Mouse (Mus musculus): ENCODE measurements around the gene Tcirg1. TPM values are rescaled to one million over a fixed set of nuclear protein-coding genes. Genes with fewer than 3 reads are reported as not detected.

Gene Tcirg1
- total and polyA plus RNA-seq, 3 experiments: 7.4 to 50.5 (median 12.4) TPM

- WGBS: 87% methylated on average over 6 of the region's 6 CpGs
- H3K27ac ChIP-seq: no peak overlapping the region
- no peaks in the 10 kb centered on the region for H3K4me1 ChIP-seq (ENCODE audit: control insufficient read depth, insufficient read depth, low read length)
- H3K9ac ChIP-seq (ENCODE audit: low read depth, low read length): no peak overlapping the region
- no peaks in the 10 kb centered on the region for H3K36me3 ChIP-seq (ENCODE audit: control insufficient read depth, insufficient read depth, low read length)
- H3K4me3 ChIP-seq: no peak overlapping the region
- TF ChIP-seq EP300 (IDR thresholded peaks at IDR 0.05; ENCODE audit: insufficient read depth, low read depth, low read length): no peak
- TF ChIP-seq CTCF (IDR thresholded peaks at IDR 0.05): no peak
- TF ChIP-seq POLR2A (IDR thresholded peaks at IDR 0.05; ENCODE audit: insufficient read depth, low read depth, low read length): no peak
- DNase-seq: no peak
- intact Hi-C loops (cut with DNase I): no loop called here
- H3K79me2 ChIP-seq (replicated peaks; ENCODE audit: control insufficient read depth, insufficient read depth, low read length): no peaks in the 10 kb centered on the region
- H3K27me3 ChIP-seq (ENCODE audit: control insufficient read depth, insufficient read depth, low read length): no peaks in the 10 kb centered on the region
Measured at GRCm38 (mm10) chr19:3880054-3880848, 26.7 kb downstream of the Tcirg1 start.

- 87% methylated on average over 7 of the region's 7 CpGs for WGBS
- H3K36me3 ChIP-seq (ENCODE audit: control insufficient read depth, insufficient read depth, low read length): no peaks in the 10 kb centered on the region
- intact Hi-C loops (cut with DNase I): no loop called here
- H3K27ac ChIP-seq: no peak overlapping the region
- H3K4me1 ChIP-seq (ENCODE audit: control insufficient read depth, insufficient read depth, low read length): no peaks in the 10 kb centered on the region
- DNase-seq: no peak
- no peak overlapping the region for H3K4me3 ChIP-seq
- H3K27me3 ChIP-seq (ENCODE audit: control insufficient read depth, insufficient read depth, low read length): no peaks in the 10 kb centered on the region
- no peaks in the 10 kb centered on the region for H3K79me2 ChIP-seq (replicated peaks; ENCODE audit: control insufficient read depth, insufficient read depth, low read length)
- H3K9ac ChIP-seq (ENCODE audit: low read depth, low read length): no peak overlapping the region
- TF ChIP-seq EP300 (IDR thresholded peaks at IDR 0.05; ENCODE audit: insufficient read depth, low read depth, low read length): no peak
- TF ChIP-seq CTCF (IDR thresholded peaks at IDR 0.05): no peak
- no peak for TF ChIP-seq POLR2A (IDR thresholded peaks at IDR 0.05; ENCODE audit: insufficient read depth, low read depth, low read length)
Measured at GRCm38 (mm10) chr19:3875045-3875444, 31.9 kb downstream of the Tcirg1 start.

GRCm38 (mm10) chr19:3872373-3872772 is 34.6 kb downstream of the Tcirg1 start:
- H3K79me2 ChIP-seq (replicated peaks; ENCODE audit: control insufficient read depth, insufficient read depth, low read length): no peaks in the 10 kb centered on the region
- H3K27ac ChIP-seq: no peak overlapping the region
- H3K36me3 ChIP-seq (ENCODE audit: control insufficient read depth, insufficient read depth, low read length): no peaks in the 10 kb centered on the region
- H3K27me3 ChIP-seq (ENCODE audit: control insufficient read depth, insufficient read depth, low read length): no peaks in the 10 kb centered on the region
- H3K4me1 ChIP-seq (ENCODE audit: control insufficient read depth, insufficient read depth, low read length): no peaks in the 10 kb centered on the region
- H3K4me3 ChIP-seq: no peak overlapping the region
- TF ChIP-seq POLR2A (IDR thresholded peaks at IDR 0.05; ENCODE audit: insufficient read depth, low read depth, low read length): no peak
- no peak for TF ChIP-seq CTCF (IDR thresholded peaks at IDR 0.05)
- TF ChIP-seq EP300 (IDR thresholded peaks at IDR 0.05; ENCODE audit: insufficient read depth, low read depth, low read length): no peak
- 33% methylated on average over 4 of the region's 4 CpGs for WGBS
- H3K9ac ChIP-seq (ENCODE audit: low read depth, low read length): no peak overlapping the region
- intact Hi-C loops (cut with DNase I): no loop called here
- DNase-seq: no peak

- DNase-seq: no peak
- Histone ChIP-seq H3K27ac (no peak overlapping the region), H3K4me3 (no peak overlapping the region), H3K4me1 (ENCODE audit: control insufficient read depth, insufficient read depth, low read length) (no peaks in the 10 kb centered on the region), H3K36me3 (ENCODE audit: control insufficient read depth, insufficient read depth, low read length) (no peaks in the 10 kb centered on the region), H3K9ac (ENCODE audit: low read depth, low read length) (no peak overlapping the region), H3K27me3 (ENCODE audit: control insufficient read depth, insufficient read depth, low read length) (no peaks in the 10 kb centered on the region), H3K79me2 (replicated peaks; ENCODE audit: control insufficient read depth, insufficient read depth, low read length) (no peaks in the 10 kb centered on the region)
- TF ChIP-seq EP300 (IDR thresholded peaks at IDR 0.05; ENCODE audit: insufficient read depth, low read depth, low read length): no peak
- no peak for TF ChIP-seq CTCF (IDR thresholded peaks at IDR 0.05)
- TF ChIP-seq POLR2A (IDR thresholded peaks at IDR 0.05; ENCODE audit: insufficient read depth, low read depth, low read length): no peak
- intact Hi-C loops (cut with DNase I): no loop called here
Measured at GRCm38 (mm10) chr19:3871468-3871867, 35.5 kb downstream of the Tcirg1 start.

GRCm38 (mm10) chr19:3868290-3868689 is 38.6 kb downstream of the Tcirg1 start:
- DNase-seq: no peak
- no peak overlapping the region for H3K9ac ChIP-seq (ENCODE audit: low read depth, low read length)
- no peak overlapping the region for H3K27ac ChIP-seq
- intact Hi-C loops (cut with DNase I): no loop called here
- no peaks in the 10 kb centered on the region for H3K36me3 ChIP-seq (ENCODE audit: control insufficient read depth, insufficient read depth, low read length)
- no peaks in the 10 kb centered on the region for H3K79me2 ChIP-seq (replicated peaks; ENCODE audit: control insufficient read depth, insufficient read depth, low read length)
- H3K4me3 ChIP-seq: no peak overlapping the region
- TF ChIP-seq EP300 (IDR thresholded peaks at IDR 0.05; ENCODE audit: insufficient read depth, low read depth, low read length) (no peak), CTCF (IDR thresholded peaks at IDR 0.05) (no peak), POLR2A (IDR thresholded peaks at IDR 0.05; ENCODE audit: insufficient read depth, low read depth, low read length) (no peak)
- H3K4me1 ChIP-seq (ENCODE audit: control insufficient read depth, insufficient read depth, low read length): no peaks in the 10 kb centered on the region
- no peaks in the 10 kb centered on the region for H3K27me3 ChIP-seq (ENCODE audit: control insufficient read depth, insufficient read depth, low read length)
- WGBS: 65% methylated on average over 1 of the region's 1 CpGs

- Histone ChIP-seq H3K79me2 (replicated peaks; ENCODE audit: control insufficient read depth, insufficient read depth, low read length) (no peaks in the 10 kb centered on the region), H3K36me3 (ENCODE audit: control insufficient read depth, insufficient read depth, low read length) (no peaks in the 10 kb centered on the region), H3K27me3 (ENCODE audit: control insufficient read depth, insufficient read depth, low read length) (no peaks in the 10 kb centered on the region), H3K4me1 (ENCODE audit: control insufficient read depth, insufficient read depth, low read length) (peaks cover 2% of the 10 kb centered on the region), H3K27ac (no peak overlapping the region), H3K9ac (ENCODE audit: low read depth, low read length) (no peak overlapping the region), H3K4me3 (no peak overlapping the region)
- TF ChIP-seq POLR2A (IDR thresholded peaks at IDR 0.05; ENCODE audit: insufficient read depth, low read depth, low read length): no peak
- TF ChIP-seq CTCF (IDR thresholded peaks at IDR 0.05): peak; percentile 64
- no peak for DNase-seq
- WGBS: 79% methylated on average over 2 of the region's 2 CpGs
- intact Hi-C loops (cut with DNase I): no loop called here
Measured at GRCm38 (mm10) chr19:3864960-3865359, 42.0 kb downstream of the Tcirg1 start.
